In genomic region chr5:35858069-35858468, GRCm38 (mm10) we compare ENCODE assay signal across 10 mouse cellular contexts. TPM values are rescaled to one million over a fixed set of nuclear protein-coding genes. Genes with fewer than 3 reads are reported as not detected.
DNase-seq lines count a peak whose midpoint lies in the region; ATAC-seq and TF ChIP-seq lines count a peak whose summit lies in the region.
"Had no signal": no experiment of that assay in that cellular context is flagged by ENCODE, and none has a peak within 500 bp of the region (broad histone marks: within the 10 kb centered on the region; RNA-seq: fewer than 3 reads in every experiment).

No protein-coding gene starts in this region.

- H3K9me3 ChIP-seq in kidney, embryonic 15.5 days (replicated peaks) = no peaks in the 10 kb centered on the region
- H3K9me3 ChIP-seq in heart, postnatal 0 days (replicated peaks; ENCODE audit: control insufficient read depth, low read length) = no peaks in the 10 kb centered on the region
- no peaks in the 10 kb centered on the region for H3K9me3 ChIP-seq in midbrain, embryonic 14.5 days (ENCODE audit: control insufficient read depth, low read length)
- H3K9me3 ChIP-seq: embryonic facial prominence, embryonic 12.5 days; megakaryocyte, embryonic 14.5 days had no signal

- intact Hi-C loops in left cerebral cortex, postnatal 10 days (cut with DNase I) = loop anchor here (5.0 to 10.0 kb wide), 3 partner anchors 46 to 263 kb away; no protein-coding TSS in a partner anchor

- H3K4me3 ChIP-seq in kidney, embryonic 15.5 days (replicated peaks) = no peak overlapping the region
- no peak overlapping the region for H3K4me3 ChIP-seq in heart, postnatal 0 days (ENCODE audit: low read depth, low read length)
- H3K4me3 ChIP-seq in midbrain, embryonic 14.5 days (replicated peaks; ENCODE audit: low read depth, low read length) = no peak overlapping the region
- H3K4me3 ChIP-seq: embryonic facial prominence, embryonic 12.5 days; megakaryocyte, embryonic 14.5 days had no signal

- ATAC-seq in kidney, embryonic 15.5 days (replicated peaks; ENCODE audit: low FRiP score) = no peak
- ATAC-seq in heart, postnatal 0 days (ENCODE audit: insufficient read depth, low read depth) = peak; percentile 66; the same call in 1 of the 2 replicates
- no peak for ATAC-seq in midbrain, embryonic 14.5 days (ENCODE audit: low FRiP score, low TSS enrichment)

- TF ChIP-seq CTCF in heart, postnatal 0 days (IDR thresholded peaks at IDR 0.05; ENCODE audit: low read depth) = peak; percentile 95

- no peak for TF ChIP-seq EP300 in heart, postnatal 0 days (IDR thresholded peaks at IDR 0.05; ENCODE audit: low read depth)

- 0 out of 2 replicates have a peak, but pooled peaks cover 3% of the 10 kb centered on the region for H3K27me3 ChIP-seq in kidney, embryonic 15.5 days
- no peaks in the 10 kb centered on the region for H3K27me3 ChIP-seq in heart, postnatal 0 days (ENCODE audit: control insufficient read depth, insufficient read depth, low read length)
- H3K27me3 ChIP-seq in midbrain, embryonic 14.5 days (ENCODE audit: control insufficient read depth, insufficient read depth, low read length) = no peaks in the 10 kb centered on the region
- H3K27me3 ChIP-seq: embryonic facial prominence, embryonic 12.5 days had no signal

- WGBS in kidney, embryonic 15.5 days = 15% methylated on average over 6 of the region's 6 CpGs
- 22% methylated on average over 6 of the region's 6 CpGs for WGBS in heart, postnatal 0 days
- WGBS in midbrain, embryonic 14.5 days = 24% methylated on average over 6 of the region's 6 CpGs

- no peak overlapping the region for H3K9ac ChIP-seq in kidney, embryonic 15.5 days
- no peak overlapping the region for H3K9ac ChIP-seq in heart, postnatal 0 days (replicated peaks; ENCODE audit: low read depth, low read length)
- no peak overlapping the region for H3K9ac ChIP-seq in midbrain, embryonic 14.5 days (replicated peaks; ENCODE audit: low read length)
- H3K9ac ChIP-seq: embryonic facial prominence, embryonic 12.5 days had no signal

- no peak overlapping the region for H3K27ac ChIP-seq in kidney, embryonic 15.5 days
- no peak overlapping the region for H3K27ac ChIP-seq in heart, postnatal 0 days (ENCODE audit: low read depth)
- no peak overlapping the region for H3K27ac ChIP-seq in midbrain, embryonic 14.5 days (replicated peaks; ENCODE audit: low read depth, low read length)
- H3K27ac ChIP-seq: embryonic facial prominence, embryonic 12.5 days had no signal

- no peaks in the 10 kb centered on the region for H3K36me3 ChIP-seq in kidney, embryonic 15.5 days
- H3K36me3 ChIP-seq in heart, postnatal 0 days (replicated peaks; ENCODE audit: control insufficient read depth, insufficient read depth, low read length) = no peaks in the 10 kb centered on the region
- H3K36me3 ChIP-seq in midbrain, embryonic 14.5 days (ENCODE audit: control insufficient read depth, insufficient read depth, low read length) = no peaks in the 10 kb centered on the region
- H3K36me3 ChIP-seq: embryonic facial prominence, embryonic 12.5 days had no signal

- no peak overlapping the region for H3K4me2 ChIP-seq in kidney, embryonic 15.5 days
- H3K4me2 ChIP-seq in heart, postnatal 0 days (ENCODE audit: low read depth, low read length) = no peak overlapping the region
- H3K4me2 ChIP-seq in midbrain, embryonic 14.5 days (ENCODE audit: low read length) = no peak overlapping the region
- H3K4me2 ChIP-seq: embryonic facial prominence, embryonic 12.5 days had no signal

- H3K4me1 ChIP-seq in kidney, embryonic 15.5 days = no peaks in the 10 kb centered on the region
- no peaks in the 10 kb centered on the region for H3K4me1 ChIP-seq in heart, postnatal 0 days (ENCODE audit: control insufficient read depth, insufficient read depth)
- no peaks in the 10 kb centered on the region for H3K4me1 ChIP-seq in midbrain, embryonic 14.5 days (ENCODE audit: control insufficient read depth, insufficient read depth, low read length)
- H3K4me1 ChIP-seq: embryonic facial prominence, embryonic 12.5 days; megakaryocyte, embryonic 14.5 days had no signal

- peak; percentile 61 for DNase-seq in kidney, adult 18-20 months
- DNase-seq in adipocyte (ENCODE audit: low spot score) = peak; percentile 90
- DNase-seq in cerebellum, postnatal 4 days (ENCODE audit: low spot score in 2 of 2) = peak; percentile 59 to 77
- peak; percentile 61 for DNase-seq in heart, postnatal 0 days (ENCODE audit: low spot score)
- peak; percentile 29 to 75 for DNase-seq in left cerebral cortex, postnatal 10 days (ENCODE audit: extremely low spot score in 1 of 2, low spot score in 2 of 2)
- DNase-seq in midbrain, embryonic 14.5 days = peak; percentile 91
- peak; percentile 18 to 74 for DNase-seq in thymus, postnatal 10 days (ENCODE audit: low spot score in 2 of 2)

RNA-seq across cellular contexts. Expression of gene Afap1, which starts 35.0 kb away (rescaled TPM):
- polyA plus RNA-seq in kidney, embryonic 15.5 days (2015; fragmentation: Nextera tagmentation; extraction: Ambion mirVana) = 24.7 and 25.4 TPM in 2 replicates
- total RNA-seq in heart, postnatal 0 days (2014; rRNA removed; ENCODE audit: low replicate concordance) = 25.9 and 30.3 TPM in 2 replicates
- polyA plus RNA-seq in heart, postnatal 0 days (2015; fragmentation: Nextera tagmentation; extraction: Ambion mirVana) = 13.6 and 14.9 TPM in 2 replicates
- total RNA-seq in left cerebral cortex, postnatal 10 days (2021) = 100 to 1,000 TPM; 110 to 127 TPM
- 64.6 and 81.8 TPM in 2 replicates for polyA plus RNA-seq in midbrain, embryonic 14.5 days (2014; fragmentation: Nextera tagmentation; extraction: Ambion mirVana)
